Mouse (Mus musculus) hindbrain, embryonic 14.5 days (tissue): Measurements from ENCODE around the gene Abracl. TPM values are rescaled to one million over a fixed set of nuclear protein-coding genes. Genes with fewer than 3 reads are reported as not detected.

Source experiments
- ATAC-seq: fragments of 200-750 bp; cut with Nextera tagmentation; 2 replicates; pipeline ENCODE4 v1.8.0; 2017; ENCODE audit warnings: moderate number of reproducible peaks, mild to moderate bottlenecking, moderate TSS enrichment, moderate library complexity; ENCODE audit not compliant: low FRiP score
- DNase-seq: peaks from one replicate; pipeline ENCODE4 v3.0.0-alpha.2; 2015; ENCODE audit warnings: low spot score
- H3K27ac ChIP-seq: fragments of 300-500 bp; sonication (generic); 2 replicates; pipeline ENCODE4 v1.5.1; 2014; ENCODE audit warnings: mild to moderate bottlenecking, moderate library complexity
- H3K27me3 ChIP-seq: fragments of 300-500 bp; sonication (generic); 2 replicates; pipeline ENCODE4 v1.6.1; 2014; ENCODE audit warnings: mild to moderate bottlenecking, low read length, mixed read lengths; ENCODE audit not compliant: control insufficient read depth, insufficient read depth
- H3K36me3 ChIP-seq: fragments of 300-500 bp; sonication (generic); replicated peaks from 2 replicates; pipeline ENCODE4 v1.6.1; 2014; ENCODE audit not compliant: control insufficient read depth, insufficient read depth
- H3K4me1 ChIP-seq: fragments of 300-500 bp; sonication (generic); replicated peaks from 2 replicates; pipeline ENCODE4 v1.6.1; 2014; ENCODE audit warnings: antibody characterized with exemption, low read length, mixed read lengths; ENCODE audit not compliant: control insufficient read depth, insufficient read depth
- H3K4me2 ChIP-seq: fragments of 300-500 bp; sonication (generic); replicated peaks from 2 replicates; pipeline ENCODE4 v1.6.1; 2014; ENCODE audit warnings: mild to moderate bottlenecking, moderate library complexity
- H3K4me3 ChIP-seq: fragments of 300-500 bp; sonication (generic); replicated peaks from 2 replicates; pipeline ENCODE4 v1.5.1; 2014; ENCODE audit warnings: mild to moderate bottlenecking, low read length
- H3K9ac ChIP-seq: fragments of 300-500 bp; sonication (generic); 2 replicates; pipeline ENCODE4 v1.6.1; 2014
- H3K9me3 ChIP-seq: fragments of 300-500 bp; sonication (generic); 2 replicates; pipeline ENCODE4 v1.6.1; 2016; ENCODE audit warnings: low read length; ENCODE audit not compliant: control insufficient read depth
- WGBS: fragments of 180-500 bp; shearing (Covaris S2); extraction: QIAGEN DNeasy Blood & Tissue Kit; methylation state at CpG from one replicate; pipeline ENCODE4 v1.1.7; 2014; 5-methylcytosine and 5-hydroxymethylcytosine counted together
- polyA plus RNA-seq: library from polyadenylated mRNA; unstranded; fragments of >200 nt; fragmentation: Nextera tagmentation; extraction: Ambion mirVana; gene quantifications from 2 replicates; pipeline ENCODE4 v1.2.1, GENCODE M21; 2014

The Abracl gene
- polyA plus RNA-seq, 1 experiment from 2014 or later, result 70.4 TPM

DNA sequence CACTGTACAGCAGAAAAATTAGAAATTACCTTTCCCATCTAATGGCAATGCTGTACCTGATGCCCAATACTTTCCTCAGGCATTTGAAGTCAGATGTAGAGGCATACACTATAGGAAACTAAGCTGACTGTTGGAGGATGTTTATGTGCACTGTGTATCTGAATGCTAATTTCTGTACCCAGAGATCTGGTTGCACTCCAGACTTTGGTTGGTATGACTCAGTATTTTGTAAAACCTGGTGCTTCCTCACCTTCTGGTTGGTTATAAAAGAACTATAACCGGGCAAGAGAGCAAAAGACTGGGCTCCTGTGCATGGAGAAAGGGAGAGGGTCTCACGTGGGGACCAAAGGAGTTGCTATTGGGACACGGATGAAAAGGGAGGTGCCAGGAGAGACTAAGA lies 15.8 kb downstream of the Abracl start:
- no peak for ATAC-seq
- no peaks in the 10 kb centered on the region for H3K27me3 ChIP-seq
- H3K27ac ChIP-seq, result no peak overlapping the region
- 92% methylated on average over 3 of the region's 3 CpGs for WGBS
- H3K36me3 ChIP-seq, result peaks cover 13% of the 10 kb centered on the region; the same call in 1 of the 2 replicates
- DNase-seq, result no peak
- H3K4me1 ChIP-seq, result no peaks in the 10 kb centered on the region
- H3K4me3 ChIP-seq, result no peak overlapping the region
- H3K4me2 ChIP-seq, result no peak overlapping the region
- H3K9me3 ChIP-seq, result no peaks in the 10 kb centered on the region
- no peak overlapping the region for H3K9ac ChIP-seq

- WGBS, result 97% methylated on average over 1 of the region's 1 CpGs
- ATAC-seq (no peak), DNase-seq (no peak)
- H3K9ac ChIP-seq, result no peak overlapping the region
- no peaks in the 10 kb centered on the region for H3K4me1 ChIP-seq
- H3K36me3 ChIP-seq, result peaks cover 13% of the 10 kb centered on the region; the same call in 1 of the 2 replicates
- H3K4me2 ChIP-seq, result no peak overlapping the region
- H3K27ac ChIP-seq, result no peak overlapping the region
- no peaks in the 10 kb centered on the region for H3K9me3 ChIP-seq
- no peaks in the 10 kb centered on the region for H3K27me3 ChIP-seq
- no peak overlapping the region for H3K4me3 ChIP-seq
Measured at GRCm38 (mm10) chr10:18006756-18007155, 16.3 kb downstream of the Abracl start.

GRCm38 (mm10) chr10:18005136-18005955 lies 17.7 kb downstream of the Abracl start:
- no peaks in the 10 kb centered on the region for H3K27me3 ChIP-seq
- no peak overlapping the region for H3K4me3 ChIP-seq
- H3K9ac ChIP-seq, result no peak overlapping the region
- H3K4me1 ChIP-seq, result no peaks in the 10 kb centered on the region
- H3K27ac ChIP-seq, result no peak overlapping the region
- H3K36me3 ChIP-seq, result peaks cover 5% of the 10 kb centered on the region; the same call in 1 of the 2 replicates
- WGBS, result 93% methylated on average over 7 of the region's 7 CpGs
- no peaks in the 10 kb centered on the region for H3K9me3 ChIP-seq
- H3K4me2 ChIP-seq, result no peak overlapping the region
- ATAC-seq (no peak), DNase-seq (no peak)

- Histone ChIP-seq H3K4me3 (no peak overlapping the region), H3K4me2 (no peak overlapping the region), H3K9me3 (no peaks in the 10 kb centered on the region), H3K4me1 (no peaks in the 10 kb centered on the region), H3K9ac (no peak overlapping the region), H3K27ac (no peak overlapping the region), H3K36me3 (no peaks in the 10 kb centered on the region), H3K27me3 (no peaks in the 10 kb centered on the region)
- DNase-seq (no peak), ATAC-seq (no peak)
- 78% methylated on average over 12 of the region's 12 CpGs for WGBS
Measured at GRCm38 (mm10) chr10:18003966-18004637, 19.0 kb downstream of the Abracl start.

DNA sequence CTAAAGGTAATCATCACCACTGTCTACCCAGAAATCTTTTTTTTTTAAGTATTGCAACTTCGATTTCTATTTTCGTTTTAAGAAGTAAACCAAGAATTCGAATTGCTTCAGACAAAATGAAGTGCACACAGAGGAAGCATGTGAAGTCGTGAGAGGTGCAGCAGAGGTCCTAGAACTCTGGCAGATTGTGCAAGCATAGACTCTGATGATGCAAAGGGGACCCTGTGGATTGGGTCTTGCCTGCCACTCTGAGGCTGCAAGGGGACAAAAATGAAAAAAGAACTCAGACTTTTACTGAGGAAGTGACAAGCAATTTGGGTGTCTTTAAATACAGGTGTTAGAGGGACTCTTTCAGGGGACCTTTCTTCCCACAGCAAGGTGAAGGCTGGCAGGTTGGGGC lies 32.5 kb downstream of the Abracl start:
- Histone ChIP-seq H3K9me3 (no peaks in the 10 kb centered on the region), H3K4me3 (no peak overlapping the region), H3K9ac (no peak overlapping the region), H3K4me2 (no peak overlapping the region), H3K4me1 (no peaks in the 10 kb centered on the region), H3K27ac (no peak overlapping the region), H3K36me3 (no peaks in the 10 kb centered on the region), H3K27me3 (no peaks in the 10 kb centered on the region)
- 91% methylated on average over 4 of the region's 4 CpGs for WGBS
- no peak for DNase-seq
- no peak for ATAC-seq

DNA sequence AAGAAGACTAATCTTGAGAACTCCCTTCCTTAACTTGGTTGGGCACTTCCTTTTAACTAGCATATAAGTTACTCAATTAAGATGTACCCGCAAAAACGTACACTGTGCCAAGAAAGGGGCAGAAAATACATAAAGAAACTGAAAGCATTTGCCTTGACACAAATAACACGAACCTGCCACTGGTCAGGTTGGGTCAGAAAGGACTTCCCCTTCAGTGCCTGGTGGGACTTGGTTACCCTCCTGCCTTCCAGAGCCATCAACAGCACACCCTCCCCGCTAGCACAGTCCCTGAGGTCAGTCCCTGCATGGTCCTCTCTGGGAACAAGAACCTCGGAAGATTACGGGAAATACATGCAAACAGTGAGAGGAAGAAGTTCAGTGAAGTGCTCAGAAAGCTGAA lies 34.0 kb downstream of the Abracl start:
- no peaks in the 10 kb centered on the region for H3K27me3 ChIP-seq
- no peak overlapping the region for H3K4me3 ChIP-seq
- H3K9ac ChIP-seq, result no peak overlapping the region
- no peaks in the 10 kb centered on the region for H3K4me1 ChIP-seq
- no peak overlapping the region for H3K27ac ChIP-seq
- H3K36me3 ChIP-seq, result no peaks in the 10 kb centered on the region
- DNase-seq, result no peak
- no peak overlapping the region for H3K4me2 ChIP-seq
- WGBS, result 78% methylated on average over 6 of the region's 6 CpGs
- H3K9me3 ChIP-seq, result no peaks in the 10 kb centered on the region
- no peak for ATAC-seq

GRCm38 (mm10) chr10:17987823-17988423 lies 35.2 kb downstream of the Abracl start:
- H3K4me3 ChIP-seq, result no peak overlapping the region
- ATAC-seq (no peak), DNase-seq (no peak)
- no peak overlapping the region for H3K27ac ChIP-seq
- H3K9me3 ChIP-seq, result no peaks in the 10 kb centered on the region
- no peak overlapping the region for H3K9ac ChIP-seq
- H3K36me3 ChIP-seq, result no peaks in the 10 kb centered on the region
- H3K4me1 ChIP-seq, result no peaks in the 10 kb centered on the region
- H3K27me3 ChIP-seq, result no peaks in the 10 kb centered on the region
- whole genome bisulfite sequencing, result 93% methylated on average over 8 of the region's 8 CpGs
- no peak overlapping the region for H3K4me2 ChIP-seq

GRCm38 (mm10) chr10:17983313-17983712 lies 39.8 kb downstream of the Abracl start:
- H3K4me3 ChIP-seq, result no peak overlapping the region
- DNase-seq (peak; percentile 39), ATAC-seq (peak; percentile 43; the same call in 1 of the 2 replicates)
- no peaks in the 10 kb centered on the region for H3K9me3 ChIP-seq
- H3K9ac ChIP-seq, result no peak overlapping the region
- H3K4me1 ChIP-seq, result no peaks in the 10 kb centered on the region
- 73% methylated on average over 2 of the region's 2 CpGs for WGBS
- H3K4me2 ChIP-seq, result no peak overlapping the region
- H3K27me3 ChIP-seq, result no peaks in the 10 kb centered on the region
- no peaks in the 10 kb centered on the region for H3K36me3 ChIP-seq
- no peak overlapping the region for H3K27ac ChIP-seq

GRCm38 (mm10) chr10:17966090-17966489 lies 57.0 kb downstream of the Abracl start:
- no peak for DNase-seq
- WGBS, result 87% methylated on average over 4 of the region's 4 CpGs
- H3K4me2 ChIP-seq, result no peak overlapping the region

More at GRCm38 (mm10) chr10:17966090-17966489, 57.0 kb downstream of the Abracl start:
- Histone ChIP-seq H3K27ac (no peak overlapping the region), H3K4me1 (no peaks in the 10 kb centered on the region), H3K9me3 (no peaks in the 10 kb centered on the region), H3K27me3 (no peaks in the 10 kb centered on the region), H3K4me3 (no peak overlapping the region), H3K9ac (no peak overlapping the region), H3K36me3 (no peaks in the 10 kb centered on the region)
- no peak for ATAC-seq
